Mouse (Mus musculus) R1 (cell line): ENCODE measurements around the gene Hspg2.

ENCODE experiments used
- DNase-seq: peaks from one replicate; pipeline ENCODE4 v3.0.0-alpha.2; 2018; ENCODE audit warnings: low read depth, low spot score

Hspg2 gene

DNA sequence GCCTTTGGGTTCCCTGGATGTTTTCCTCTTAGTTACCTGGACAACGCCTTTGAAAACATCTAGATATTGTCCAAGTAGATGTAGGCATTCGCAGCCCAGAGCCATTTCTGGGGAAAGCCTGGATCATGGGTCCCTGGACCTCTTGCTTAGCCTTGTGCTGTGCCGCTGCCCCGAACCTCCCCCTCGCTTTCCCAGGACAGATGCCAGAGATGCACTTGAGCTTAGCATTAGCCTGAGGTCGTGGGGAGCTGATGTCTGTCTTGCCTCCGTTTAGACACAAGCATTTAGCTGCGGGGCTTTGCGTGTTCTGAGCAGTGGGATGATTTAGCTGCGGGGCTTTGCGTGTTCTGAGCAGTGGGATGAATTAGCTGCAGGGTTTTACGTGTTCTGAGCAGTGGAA, 31.6 kb downstream of the Hspg2 start:
- no peak for DNase-seq

DNA sequence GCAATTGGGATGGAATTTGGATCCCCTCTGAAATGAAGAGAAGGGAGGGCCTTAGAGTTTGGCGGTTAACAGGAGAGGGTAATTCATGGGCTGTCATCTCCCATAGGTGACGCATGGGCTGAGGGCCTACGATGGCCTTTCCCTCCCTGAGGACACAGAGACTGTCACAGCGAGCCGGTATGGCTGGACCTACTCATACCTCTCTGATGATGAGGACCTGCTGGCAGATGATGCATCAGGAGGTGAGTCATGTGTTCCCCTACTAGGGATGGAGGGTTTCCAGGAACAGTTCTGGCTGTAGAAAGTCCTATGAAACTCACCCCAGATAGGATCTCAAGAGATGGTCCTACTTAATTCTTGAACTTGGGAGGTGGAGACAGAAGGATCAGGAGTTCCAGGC, 32.4 kb downstream of the Hspg2 start:
- DNase-seq = no peak

DNA sequence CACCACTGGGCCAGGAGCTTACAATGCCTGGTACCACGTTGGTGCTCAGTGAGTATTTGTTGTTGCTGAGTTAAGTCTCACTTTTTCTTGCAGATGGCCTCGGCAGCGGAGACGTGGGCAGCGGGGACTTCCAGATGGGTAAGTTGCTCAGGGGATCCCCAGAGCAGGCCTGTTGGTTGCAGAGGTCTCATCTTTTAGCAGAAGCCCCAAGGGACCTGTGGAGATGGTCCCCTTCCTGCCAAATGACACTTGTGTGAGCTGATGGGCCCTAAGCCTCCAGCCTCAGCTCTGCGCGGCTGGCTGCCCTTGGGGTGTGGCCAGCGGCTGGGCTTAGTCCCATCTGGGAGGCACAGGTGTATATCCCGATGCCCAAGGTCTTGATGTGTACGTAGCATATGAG, 33.6 kb downstream of the Hspg2 start:
- DNase-seq = no peak

DNA sequence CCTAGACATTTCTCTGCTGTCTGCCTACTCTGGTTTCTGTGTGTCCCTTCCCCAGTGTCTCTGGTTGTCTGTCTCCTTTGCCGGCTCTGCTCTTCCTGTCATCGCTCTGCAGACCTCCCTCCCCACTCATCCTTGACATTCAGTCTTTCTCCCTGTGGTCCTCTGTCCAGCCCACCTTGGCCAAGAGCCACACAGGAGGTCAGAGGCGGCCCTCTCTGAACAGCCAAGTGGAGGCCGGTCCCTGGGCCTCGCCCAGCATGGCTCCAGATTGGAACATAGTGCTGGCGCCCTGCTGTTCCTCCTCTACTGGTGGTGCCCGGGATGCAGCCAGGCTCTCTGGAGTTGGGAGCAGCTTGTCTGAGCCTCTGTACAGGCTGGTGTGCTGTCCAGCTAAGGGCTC, 34.2 kb downstream of the Hspg2 start:
- DNase-seq = no peak

DNA sequence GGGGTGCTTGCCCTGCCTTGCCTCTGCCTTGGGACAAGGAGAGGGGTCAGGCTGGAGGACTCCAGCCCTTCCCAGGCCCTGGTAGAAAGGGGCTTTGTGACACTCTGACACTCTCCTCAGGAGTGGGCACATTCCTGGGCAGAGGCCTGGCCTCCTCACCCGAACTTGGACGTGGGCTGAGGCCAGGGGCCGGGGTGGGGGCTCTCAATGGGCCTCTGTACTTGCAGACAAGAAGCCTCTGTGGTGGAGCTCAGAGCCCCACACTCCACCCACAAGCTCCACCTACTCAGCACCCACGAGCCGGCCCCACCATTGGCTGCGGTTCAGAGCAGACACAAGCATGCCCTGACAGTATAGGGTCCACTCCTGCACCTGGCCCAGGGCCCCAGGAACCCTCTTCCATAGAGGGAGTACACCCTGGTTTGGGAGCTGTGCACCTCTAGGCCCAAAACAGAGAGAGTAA, 35.0 kb downstream of the Hspg2 start:
- no peak for DNase-seq

DNA sequence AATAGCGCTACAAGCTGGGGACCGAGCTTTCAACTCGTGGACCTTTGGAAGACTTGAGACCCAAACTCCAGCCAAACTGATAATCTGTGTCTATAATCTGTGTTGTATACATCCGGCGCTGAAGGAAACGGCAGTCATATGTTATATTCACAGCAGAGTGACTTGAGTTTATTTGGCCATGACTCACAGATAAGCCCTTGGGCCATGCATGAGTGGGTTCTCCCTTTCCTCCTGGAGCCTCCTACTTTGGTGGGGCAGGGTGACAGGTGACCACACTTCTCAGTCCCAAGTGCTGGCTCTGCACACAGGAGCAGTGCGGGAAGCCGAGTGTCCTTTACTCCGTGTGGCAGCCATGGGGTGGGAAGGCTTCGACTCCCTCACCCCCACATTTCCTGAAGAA, 38.1 kb downstream of the Hspg2 start:
- DNase-seq = no peak

DNA sequence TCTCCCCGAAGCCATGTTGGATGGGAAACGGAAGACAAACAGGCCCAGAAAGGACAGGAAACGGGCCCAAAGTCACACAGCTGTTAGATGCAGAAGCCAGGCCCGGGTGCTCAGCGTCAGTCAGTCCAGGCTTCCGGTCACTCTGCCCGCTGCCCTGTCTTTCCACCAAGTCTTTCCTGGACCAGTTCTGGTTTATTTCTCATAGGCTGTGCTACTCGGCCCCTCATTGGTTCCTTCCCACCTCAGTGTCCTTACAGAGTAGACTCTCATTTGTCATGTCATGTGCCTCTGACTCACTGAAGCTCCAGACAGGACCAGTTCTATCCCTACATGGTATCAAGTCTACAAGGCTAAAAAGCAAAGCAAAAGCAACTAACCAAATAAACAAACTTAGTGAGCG, 41.0 kb downstream of the Hspg2 start:
- no peak for DNase-seq

DNA sequence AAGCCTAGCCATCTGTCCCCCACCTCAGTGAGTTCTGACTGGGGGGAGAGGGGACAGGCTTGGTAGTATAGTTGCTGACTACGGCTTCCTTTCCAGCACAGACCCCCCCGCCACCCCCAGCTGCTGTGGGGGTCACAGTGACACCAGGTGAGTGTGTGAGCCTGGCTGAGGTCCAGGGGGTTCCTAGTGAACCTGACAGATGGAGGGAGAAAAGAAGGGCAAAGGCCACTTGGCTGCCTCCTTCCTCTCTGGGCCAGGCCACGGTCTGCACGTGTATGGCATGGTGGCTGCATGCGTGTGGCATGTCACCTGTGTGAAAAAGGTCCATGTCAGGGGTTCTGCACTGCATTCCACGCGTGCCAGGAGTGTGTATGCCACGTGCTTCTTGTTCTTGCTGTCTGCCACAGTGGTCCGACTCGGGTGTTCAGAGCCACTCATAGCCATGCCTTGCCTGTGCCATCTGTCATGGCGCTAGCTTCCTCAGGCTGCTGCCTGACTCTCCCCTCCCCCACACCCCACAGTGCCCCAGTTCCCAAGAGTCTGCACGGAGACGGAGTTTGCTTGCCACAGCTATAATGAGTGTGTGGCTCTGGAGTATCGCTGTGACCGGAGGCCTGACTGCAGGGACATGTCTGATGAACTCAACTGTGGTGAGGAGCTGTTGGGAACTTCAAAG, 41.6 kb downstream of the Hspg2 start:
- no peak for DNase-seq

DNA sequence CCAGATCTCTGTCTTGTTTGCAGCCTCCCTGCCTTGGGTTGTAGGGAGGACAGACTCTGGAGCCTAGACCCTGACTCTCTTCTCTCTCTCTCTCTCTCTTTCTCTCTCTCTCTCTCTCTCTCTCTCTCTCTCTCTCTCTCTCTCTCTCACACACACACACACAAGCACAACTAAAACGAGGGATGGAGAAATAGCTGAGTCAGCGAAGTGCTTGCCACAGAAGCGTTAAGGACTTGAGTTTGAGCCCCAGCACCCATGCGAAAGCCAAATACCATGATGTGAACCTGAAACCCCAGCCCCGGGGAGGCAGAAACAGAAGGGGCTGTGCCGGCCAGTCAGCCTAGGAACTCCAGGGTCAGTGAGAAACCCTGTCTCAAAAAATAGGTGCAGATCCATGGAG, 44.3 kb downstream of the Hspg2 start:
- no peak for DNase-seq

DNA sequence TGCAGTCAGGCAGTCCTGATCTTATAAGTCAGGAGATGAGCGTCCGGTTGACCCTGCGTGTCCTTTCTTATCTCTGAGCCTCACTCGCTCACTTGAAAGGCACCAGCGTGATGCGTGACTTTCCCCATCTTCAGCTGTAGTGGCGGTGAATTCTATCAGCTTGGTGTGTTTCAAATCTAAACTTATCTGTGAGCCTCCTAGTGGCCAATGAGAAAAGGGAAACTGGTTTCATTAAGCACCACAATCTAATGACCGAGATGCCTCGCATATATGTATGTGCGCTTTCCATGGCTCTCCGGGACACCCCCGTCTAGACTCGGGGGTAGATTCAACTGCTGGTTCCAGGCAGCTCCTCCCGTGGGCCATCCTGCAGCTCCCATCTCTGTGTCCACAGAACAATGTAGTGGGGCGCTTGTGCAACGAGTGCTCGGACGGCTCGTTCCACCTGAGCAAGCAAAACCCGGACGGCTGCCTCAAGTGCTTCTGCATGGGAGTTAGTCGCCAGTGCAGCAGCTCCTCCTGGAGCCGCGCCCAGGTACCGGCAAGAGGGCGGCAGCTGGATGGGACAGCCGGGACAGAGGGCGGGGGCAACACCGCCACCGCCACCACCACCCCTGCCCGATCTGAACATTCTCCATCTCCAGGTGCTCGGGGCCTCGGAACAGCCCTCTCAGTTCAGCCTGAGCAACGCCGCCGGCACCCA, 49.6 kb downstream of the Hspg2 start:
- peak; percentile 74 for DNase-seq

DNA sequence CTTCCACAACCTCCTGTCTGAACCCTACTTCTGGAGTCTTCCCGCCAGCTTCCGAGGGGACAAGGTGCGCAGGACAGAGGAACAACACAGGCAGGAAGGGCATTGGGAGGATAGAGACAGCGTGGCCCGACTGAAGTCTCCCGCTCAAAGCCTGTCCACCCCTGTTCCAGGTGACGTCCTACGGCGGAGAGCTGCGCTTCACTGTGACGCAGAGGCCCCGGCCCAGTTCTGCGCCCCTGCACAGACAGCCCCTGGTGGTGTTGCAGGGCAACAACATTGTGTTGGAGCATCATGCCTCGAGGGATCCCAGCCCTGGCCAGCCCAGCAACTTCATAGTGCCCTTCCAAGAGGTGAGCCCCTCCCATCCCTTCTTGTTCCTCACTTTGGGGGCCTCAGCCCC, 50.2 kb downstream of the Hspg2 start:
- peak; percentile 56 for DNase-seq

DNA sequence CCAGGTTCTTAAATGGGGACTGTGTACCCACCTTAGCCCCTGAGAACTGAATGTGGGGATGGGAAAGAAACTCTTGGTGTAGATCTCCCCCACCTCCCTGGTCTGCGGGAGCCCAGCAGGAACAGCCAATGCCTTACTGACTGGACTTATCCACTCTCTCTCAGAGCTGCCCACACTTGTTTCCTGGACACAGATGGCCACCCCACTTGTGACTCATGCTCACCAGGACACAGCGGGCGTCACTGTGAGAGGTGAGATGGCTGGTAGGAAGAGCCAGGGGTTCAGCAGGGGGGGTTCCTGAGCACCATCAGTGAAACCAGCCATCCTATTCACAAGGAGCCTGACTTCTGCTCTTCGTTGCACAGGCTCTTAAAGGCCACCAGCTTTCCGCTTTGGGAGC, 51.8 kb downstream of the Hspg2 start:
- no peak for DNase-seq

DNA sequence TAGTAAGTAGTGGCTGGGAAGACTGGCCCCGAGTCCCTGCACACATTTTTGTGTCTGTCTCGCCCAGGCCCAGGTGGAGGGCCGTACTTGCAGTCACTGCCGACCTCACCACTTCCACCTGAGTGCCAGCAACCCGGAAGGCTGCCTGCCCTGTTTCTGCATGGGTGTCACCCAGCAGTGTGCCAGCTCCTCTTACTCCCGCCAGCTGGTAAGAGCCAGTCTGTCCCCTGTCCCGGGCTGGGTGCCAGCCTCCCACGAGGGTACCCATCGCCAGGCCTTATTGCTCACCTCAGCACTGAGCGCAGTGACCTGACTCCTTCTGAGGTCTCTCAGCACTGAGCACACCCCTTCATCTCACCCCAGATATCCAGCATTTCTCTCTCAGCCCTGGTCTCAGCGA, 53.4 kb downstream of the Hspg2 start:
- no peak for DNase-seq

DNA sequence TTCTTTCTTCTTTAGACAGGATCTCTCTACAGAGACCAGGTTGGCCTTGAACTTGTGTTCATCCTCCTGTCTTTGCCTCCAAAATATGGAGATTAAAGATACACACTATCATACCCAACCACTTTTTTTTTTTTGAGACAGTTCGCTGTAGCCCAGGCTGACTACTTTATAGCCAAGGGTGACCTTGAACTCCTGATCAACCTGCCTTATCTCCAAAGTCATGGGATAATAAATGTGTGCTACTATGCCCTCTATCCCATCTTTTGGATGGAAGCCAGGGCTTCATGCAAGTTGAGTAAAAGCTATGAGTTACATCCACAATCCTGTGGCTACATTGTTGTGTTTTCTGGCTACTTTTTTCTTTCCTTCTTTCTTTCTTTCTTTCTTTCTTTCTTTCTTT, 56.9 kb downstream of the Hspg2 start:
- no peak for DNase-seq

DNA sequence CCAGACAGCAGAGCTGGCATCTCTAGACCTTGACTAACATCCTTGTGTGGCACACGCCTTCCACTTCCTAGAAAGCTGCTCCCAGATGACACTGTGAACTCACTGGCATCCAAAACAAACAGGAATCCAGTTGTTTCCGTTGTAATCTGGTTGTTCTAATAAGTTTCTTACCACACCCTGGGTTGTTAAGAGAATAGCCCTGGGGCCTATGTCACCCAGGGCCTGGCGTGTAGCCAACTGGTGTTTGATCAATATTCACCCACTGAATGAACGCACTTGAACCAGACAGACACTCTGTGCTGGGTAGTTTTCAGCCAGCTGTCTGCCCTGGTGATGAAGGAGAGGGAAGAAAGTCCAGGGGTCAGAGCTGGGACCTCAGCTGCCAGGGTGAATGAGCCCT, 58.8 kb downstream of the Hspg2 start:
- DNase-seq = no peak

DNA sequence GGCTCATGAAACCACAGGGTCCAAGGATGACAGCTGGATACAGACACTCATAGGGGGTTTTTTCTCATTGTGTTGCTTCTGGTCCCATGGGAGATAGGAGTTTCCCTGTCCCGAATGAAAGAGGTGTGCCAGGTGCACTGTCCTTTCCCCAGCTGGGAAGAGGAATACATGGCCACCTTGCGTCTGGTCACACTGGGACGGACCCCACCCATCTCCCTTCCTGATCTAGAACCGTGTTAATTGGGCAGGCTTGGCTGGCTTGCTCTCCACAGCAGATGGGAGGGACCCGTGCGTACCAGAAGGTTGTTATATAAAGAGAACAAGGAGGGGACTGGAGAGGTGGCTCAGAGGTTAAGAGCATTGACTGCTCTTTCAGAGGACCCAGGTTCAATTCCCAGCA, 59.3 kb downstream of the Hspg2 start:
- no peak for DNase-seq

DNA sequence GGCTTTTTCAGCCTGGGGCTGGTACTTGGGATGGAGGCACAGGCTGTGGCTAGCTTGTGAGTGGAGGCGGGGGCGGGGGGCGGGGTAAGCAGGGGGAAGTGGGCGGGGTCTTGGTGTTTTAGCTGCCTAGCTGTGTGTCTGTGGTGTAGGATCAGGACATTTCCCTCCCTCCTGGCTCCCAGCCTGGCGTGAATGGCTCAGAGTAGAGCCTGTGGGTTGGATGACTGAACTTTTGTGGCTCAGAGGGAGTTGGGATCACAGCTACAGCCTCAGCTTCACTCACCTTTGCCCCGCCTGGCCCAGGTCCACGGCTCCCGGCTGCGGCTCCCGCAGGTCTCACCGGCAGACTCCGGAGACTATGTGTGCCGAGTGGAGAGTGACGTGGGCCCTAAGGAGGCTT, 71.8 kb downstream of the Hspg2 start:
- peak; percentile 59 for DNase-seq

DNA sequence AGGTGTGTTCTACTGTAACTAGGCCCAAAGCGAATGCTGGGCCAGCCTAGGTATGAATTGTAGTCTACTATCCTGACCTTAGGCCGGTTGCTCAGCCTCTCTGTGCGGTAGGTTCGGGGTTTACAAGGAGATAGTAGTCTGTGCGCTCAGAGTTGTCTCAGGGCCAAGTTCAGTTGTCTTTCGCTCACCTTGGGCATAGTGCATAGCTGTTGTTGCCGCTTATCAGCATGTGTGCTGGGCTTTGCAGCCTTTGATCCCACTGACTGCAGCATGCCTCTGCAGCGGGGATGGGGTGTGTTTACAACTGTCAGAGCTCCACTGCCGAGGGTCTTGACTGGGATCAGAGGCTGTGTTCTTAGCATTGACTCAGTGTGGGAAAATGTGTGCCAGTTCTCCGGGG, 74.4 kb downstream of the Hspg2 start:
- DNase-seq = no peak

DNA sequence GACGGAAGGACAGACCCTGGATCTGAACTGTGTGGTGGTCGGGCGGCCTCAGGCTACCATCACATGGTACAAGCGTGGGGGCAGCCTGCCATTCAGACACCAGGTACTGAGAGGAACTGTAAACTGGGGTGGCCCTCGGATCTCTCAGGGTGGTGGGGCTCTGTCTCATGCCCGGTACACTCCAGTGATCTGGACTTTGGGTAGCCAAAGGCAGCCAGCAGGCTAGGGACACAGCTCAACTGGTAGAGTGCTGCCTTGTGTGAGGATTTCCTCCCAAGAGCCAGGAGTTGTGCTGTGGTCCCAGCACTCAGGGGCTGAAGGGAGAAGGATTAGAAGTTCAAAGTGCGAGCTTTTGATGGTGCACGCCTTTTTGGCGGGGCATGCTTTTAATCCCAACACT, 77.0 kb downstream of the Hspg2 start:
- no peak for DNase-seq

DNA sequence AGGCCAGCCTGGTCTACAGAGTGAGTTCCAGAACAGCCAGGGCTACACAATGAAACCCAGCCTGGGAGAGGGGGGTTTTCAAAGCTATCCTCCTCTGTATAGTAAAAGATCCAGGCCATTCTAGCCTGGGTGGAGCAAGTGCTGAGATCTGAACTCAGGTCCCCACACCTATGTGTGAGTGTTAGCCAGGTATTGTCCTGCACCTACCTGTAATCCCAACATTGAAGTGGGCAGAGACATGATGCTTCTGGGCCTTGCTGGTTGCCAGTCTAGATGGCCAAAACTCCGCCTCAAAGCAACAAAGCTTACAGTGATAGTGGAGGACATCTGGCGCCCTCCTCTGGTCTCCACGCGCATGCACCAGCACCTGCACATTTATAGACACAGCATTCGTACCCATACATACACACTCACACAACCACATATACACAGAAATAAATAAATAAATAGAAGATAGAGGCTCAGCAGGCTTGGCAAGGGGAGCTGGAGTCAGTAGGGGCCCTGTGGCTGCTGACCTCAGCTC, 77.5 kb downstream of the Hspg2 start:
- DNase-seq = peak; percentile 64

DNA sequence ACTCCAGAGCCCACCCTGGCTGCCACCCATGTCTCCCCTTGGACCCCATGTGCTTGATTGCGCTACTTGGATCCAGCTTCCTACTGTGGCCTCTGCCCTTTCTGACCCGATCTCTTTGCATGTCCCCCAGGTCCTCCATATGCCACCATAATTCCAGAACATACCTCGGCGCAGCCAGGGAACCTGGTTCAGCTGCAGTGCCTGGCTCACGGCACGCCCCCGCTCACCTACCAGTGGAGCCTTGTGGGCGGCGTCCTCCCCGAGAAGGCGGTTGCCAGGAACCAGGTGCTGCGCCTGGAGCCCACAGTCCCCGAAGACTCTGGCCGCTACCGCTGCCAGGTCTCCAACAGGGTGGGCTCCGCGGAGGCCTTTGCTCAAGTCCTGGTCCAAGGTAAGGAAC, 84.9 kb downstream of the Hspg2 start:
- DNase-seq = no peak

DNA sequence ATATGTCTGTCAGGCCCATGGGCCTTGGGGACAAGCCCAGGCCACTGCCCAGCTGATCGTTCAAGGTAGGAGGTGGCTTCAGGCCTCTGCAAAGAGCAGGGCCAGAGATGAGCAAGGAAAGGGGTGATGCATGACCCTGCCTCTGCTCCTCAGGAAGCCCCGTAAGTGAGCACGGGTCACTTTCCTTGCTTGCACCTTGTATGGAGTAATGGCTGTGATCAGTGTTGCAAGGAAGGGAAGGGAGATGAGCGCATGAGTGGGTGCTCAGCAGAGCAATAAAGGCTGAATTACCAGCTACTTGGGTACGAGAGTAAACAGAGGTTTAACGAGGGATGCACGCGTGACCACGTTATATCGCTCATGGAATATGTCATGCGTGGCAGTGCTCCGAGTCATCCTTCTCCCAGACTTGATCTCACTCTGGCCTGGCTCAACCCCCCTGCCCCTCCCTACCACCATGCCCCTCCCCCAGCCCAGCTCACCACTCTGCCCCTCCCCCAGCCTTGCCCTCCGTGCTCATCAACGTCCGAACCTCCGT, 88.2 kb downstream of the Hspg2 start:
- DNase-seq = no peak

DNA sequence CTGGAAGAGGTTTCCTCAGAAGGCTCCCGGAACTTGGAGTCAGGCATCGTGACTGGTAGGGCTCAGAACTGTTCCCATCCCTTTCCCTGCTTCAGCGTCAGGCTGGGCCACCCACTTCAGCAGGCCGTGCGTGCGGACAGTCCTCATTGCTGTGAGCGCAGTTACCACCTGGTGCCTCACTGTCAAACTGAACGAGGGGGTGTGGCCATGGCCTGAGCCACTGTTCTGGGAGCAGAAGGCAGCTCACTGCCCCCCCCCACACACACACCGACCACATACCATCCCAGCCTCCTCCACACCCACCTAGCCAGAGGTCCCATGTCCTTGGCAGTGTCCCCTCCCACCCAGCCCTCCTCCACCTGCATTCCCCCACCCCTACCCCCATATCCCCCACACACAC, 101.3 kb downstream of the Hspg2 start:
- DNase-seq = peak; percentile 49
